Mouse (Mus musculus) myocyte (in vitro differentiated cells): ENCODE results near the gene Cyp2f2.

Experiments used
- MAX ChIP-seq: IDR thresholded peaks from one replicate; pipeline ENCODE4 v1.6.1; 2011; ENCODE audit warnings: low read depth, mild to moderate bottlenecking, control low read depth
- USF1 ChIP-seq: IDR thresholded peaks from one replicate; pipeline ENCODE4 v1.6.1; 2011; ENCODE audit warnings: low read depth, mild to moderate bottlenecking, control low read depth, moderate library complexity

- no peak for TF ChIP-seq USF1
- no peak for TF ChIP-seq MAX
Observed at GRCm38 (mm10) chr7:27081625-27082024, 38.1 kb upstream of the Cyp2f2 start.
